Mouse (Mus musculus): ENCODE measurements around the gene Dnajc4.

The Dnajc4 gene

GRCm38 (mm10) chr19:6948186-6948585, 44.2 kb downstream of the Dnajc4 start:
- DNase-seq (ENCODE audit: low spot score in 2 of 2), result no peak

GRCm38 (mm10) chr19:6947742-6948141, 44.6 kb downstream of the Dnajc4 start:
- DNase-seq (ENCODE audit: low spot score in 2 of 2), result no peak

- DNase-seq (ENCODE audit: low spot score in 2 of 2), result no peak
These were observed 48.7 kb downstream of the Dnajc4 start for GRCm38 (mm10) chr19:6943709-6944108.

- DNase-seq (ENCODE audit: low spot score in 2 of 2), result no peak
These were observed 49.6 kb downstream of the Dnajc4 start for GRCm38 (mm10) chr19:6942764-6943163.

GRCm38 (mm10) chr19:6942249-6942691, 50.1 kb downstream of the Dnajc4 start, which contains the start of gene Gpr137:
Gene Gpr137, minus strand, starts transcription at chr19:6942480.
- peak; percentile 93 to 94 for DNase-seq (ENCODE audit: low spot score in 2 of 2)

- peak; percentile 94 to 95 for DNase-seq (ENCODE audit: low spot score in 2 of 2)
These were observed 50.8 kb downstream of the Dnajc4 start, which contains the start of gene Bad for GRCm38 (mm10) chr19:6941372-6942248. Gene Bad, plus strand, starts transcription at chr19:6941861.

- no peak for DNase-seq (ENCODE audit: low spot score in 2 of 2)
These were observed 51.7 kb downstream of the Dnajc4 start for GRCm38 (mm10) chr19:6940396-6941351.

GRCm38 (mm10) chr19:6939106-6940002, 53.0 kb downstream of the Dnajc4 start:
- no peak for DNase-seq (ENCODE audit: low spot score in 2 of 2)

Measured in right cerebral cortex, adult 2 months (tissue).